Mouse (Mus musculus): Measurements from ENCODE around the gene S100a1. TPM values are rescaled to one million over a fixed set of nuclear protein-coding genes. Genes with fewer than 3 reads are reported as not detected.
A peak's percentile ranks its signal among the peaks of the same experiment; 100 is the strongest.

Gene S100a1
- total RNA-seq, 2 experiments from 2014 or later = 37.5 to 44.2 TPM

GRCm38 (mm10) chr3:90512276-90512675 lies 1.9 kb downstream of the S100a1 start:
- no peak for DNase-seq

- DNase-seq = no peak
Observed at GRCm38 (mm10) chr3:90509747-90510123, 4.5 kb downstream of the S100a1 start.

DNA sequence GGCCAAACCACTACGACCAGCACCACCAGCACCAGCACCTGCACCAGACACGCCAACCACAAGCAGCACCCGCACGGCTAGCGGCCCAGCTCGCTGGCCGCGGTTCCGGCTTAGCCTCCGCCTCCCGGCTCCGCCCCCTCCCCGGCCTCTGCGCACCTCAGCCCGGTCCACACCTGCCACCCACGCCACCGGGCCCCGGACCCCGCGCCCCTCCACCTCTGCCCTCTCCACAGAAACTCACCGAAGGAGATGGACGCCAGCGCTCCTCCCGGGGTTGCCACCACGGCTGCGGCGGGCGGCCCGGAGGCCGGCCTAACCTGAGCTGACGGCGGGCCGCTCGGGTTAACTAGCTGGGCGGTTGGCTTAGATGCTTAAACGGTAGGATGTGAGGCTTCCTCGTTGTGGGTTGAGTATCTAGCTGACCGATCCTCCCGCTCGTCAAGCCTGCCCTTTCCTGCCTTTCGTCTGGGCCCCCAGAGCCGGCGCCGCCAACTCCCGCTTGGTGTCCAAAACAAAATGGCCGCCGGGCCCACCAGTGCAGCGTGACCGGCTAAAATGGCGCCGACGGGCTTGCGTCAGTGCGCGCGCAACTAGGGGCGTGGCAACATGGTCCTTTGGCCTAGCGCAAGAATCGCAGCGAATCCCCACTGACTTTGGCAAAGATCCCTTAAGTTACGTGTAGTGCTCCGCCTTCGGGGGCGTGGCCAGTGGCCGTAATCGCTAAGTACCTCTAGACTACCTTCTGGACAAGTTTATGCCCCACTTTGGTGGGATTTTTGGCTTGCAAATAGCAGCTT lies 5.0 kb downstream of the S100a1 start, which contains the start of gene Chtop:
Gene Chtop (minus strand): TSS at position 549 of the 797 bp plus-strand sequence.
- DNase-seq = peak; percentile 100

GRCm38 (mm10) chr3:90508287-90508949 lies 5.8 kb downstream of the S100a1 start:
- DNase-seq = no peak

DNA sequence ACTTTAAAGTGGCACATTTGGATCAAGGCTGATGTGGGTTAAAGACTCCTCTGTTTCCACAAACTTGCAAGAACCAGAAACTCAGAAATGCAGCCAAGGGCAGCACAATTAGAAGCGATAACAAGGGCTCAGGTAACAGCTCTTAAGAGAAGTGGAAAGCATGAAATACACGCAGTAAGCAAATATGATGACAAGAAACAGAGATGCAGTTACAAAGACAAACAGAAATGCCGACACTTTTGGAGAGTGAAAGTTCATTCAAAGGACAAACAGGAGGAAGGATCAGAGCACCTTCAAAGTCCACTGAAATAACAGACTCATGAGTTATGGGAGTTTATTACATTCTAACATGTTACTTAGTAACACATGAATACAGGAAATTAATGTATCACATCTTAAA lies 7.8 kb downstream of the S100a1 start:
- DNase-seq = no peak

DNA sequence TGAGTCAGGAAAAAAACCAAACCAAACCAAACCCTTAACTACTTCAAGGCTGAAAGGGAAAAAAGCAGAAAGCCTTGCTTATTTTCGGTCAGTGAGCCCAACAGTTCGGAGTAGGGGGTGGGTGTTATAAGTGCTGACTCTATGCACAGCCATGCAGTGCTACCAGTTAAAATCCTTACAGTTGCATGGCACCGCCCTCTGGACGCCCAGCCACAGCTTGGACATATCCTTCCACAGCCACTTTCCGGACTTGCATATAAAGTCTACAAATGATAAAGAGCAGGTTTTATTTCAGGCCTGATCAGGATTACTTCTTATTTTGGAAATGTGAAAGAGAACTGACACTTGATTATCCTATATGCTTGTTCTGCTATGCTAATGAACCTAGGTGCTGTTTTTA lies 9.0 kb downstream of the S100a1 start:
- no peak for DNase-seq

- DNase-seq = no peak
Observed at GRCm38 (mm10) chr3:90503444-90503843, 10.7 kb downstream of the S100a1 start.

DNA sequence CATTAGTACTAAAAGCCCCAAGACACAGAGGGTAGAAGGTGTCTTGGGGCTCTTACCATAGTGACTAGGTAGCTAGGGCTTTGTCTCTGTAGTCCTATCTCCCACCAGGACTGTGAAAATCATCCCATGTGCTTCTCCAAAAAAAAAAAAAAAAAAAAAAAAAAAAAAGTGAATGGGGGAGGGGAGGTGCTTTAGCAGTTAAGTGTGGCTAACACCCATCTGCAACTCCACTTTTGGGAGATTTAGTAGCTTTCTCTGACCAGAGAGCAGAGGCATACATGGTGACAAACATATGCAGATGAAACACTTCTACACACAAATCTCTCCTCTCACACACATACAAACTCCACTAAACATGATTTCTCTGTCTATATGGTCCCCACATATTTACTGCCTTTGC lies 16.6 kb downstream of the S100a1 start:
- DNase-seq = no peak

GRCm38 (mm10) chr3:90495850-90496525 lies 18.2 kb downstream of the S100a1 start:
- no peak for DNase-seq

GRCm38 (mm10) chr3:90493831-90494540 lies 20.2 kb downstream of the S100a1 start:
- DNase-seq = no peak

GRCm38 (mm10) chr3:90491350-90491749 lies 22.8 kb downstream of the S100a1 start:
- no peak for DNase-seq

- DNase-seq = peak; percentile 94
Observed at GRCm38 (mm10) chr3:90490696-90491256, 23.4 kb downstream of the S100a1 start, which contains the start of gene Snapin. Gene Snapin (minus strand): TSS chr3:90491033.

DNA sequence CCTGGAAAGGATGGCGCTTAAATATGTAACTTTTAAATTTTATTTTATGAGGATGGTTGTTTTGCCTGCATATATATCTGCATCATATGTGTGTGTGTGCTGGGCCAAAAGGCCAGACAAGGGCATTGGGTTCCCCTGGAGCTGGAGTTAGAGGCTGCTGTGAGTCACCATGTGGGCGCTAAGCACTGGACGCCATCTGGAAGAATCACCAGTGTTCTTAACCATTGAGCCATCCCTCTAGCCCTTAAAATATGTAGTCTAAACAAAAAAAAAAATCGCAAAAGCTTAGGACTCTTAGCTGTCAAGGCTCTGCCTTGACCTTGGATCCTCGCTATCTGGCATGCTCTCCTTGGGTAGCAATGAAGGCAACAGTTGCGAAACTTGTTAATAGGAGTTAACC lies 25.6 kb downstream of the S100a1 start:
- DNase-seq = no peak

- DNase-seq = no peak
Observed at GRCm38 (mm10) chr3:90486998-90487397, 27.2 kb downstream of the S100a1 start.

GRCm38 (mm10) chr3:90475831-90476611 lies 38.2 kb downstream of the S100a1 start, which contains the start of gene Ilf2:
Gene Ilf2 (plus strand): TSS chr3:90476126.
- DNase-seq = peak; percentile 90

GRCm38 (mm10) chr3:90475151-90475830 lies 38.9 kb downstream of the S100a1 start:
- DNase-seq = no peak

GRCm38 (mm10) chr3:90472213-90472612 lies 42.0 kb downstream of the S100a1 start:
- peak; percentile 26 for DNase-seq

GRCm38 (mm10) chr3:90467618-90468300 lies 46.4 kb downstream of the S100a1 start:
- no peak for DNase-seq

DNA sequence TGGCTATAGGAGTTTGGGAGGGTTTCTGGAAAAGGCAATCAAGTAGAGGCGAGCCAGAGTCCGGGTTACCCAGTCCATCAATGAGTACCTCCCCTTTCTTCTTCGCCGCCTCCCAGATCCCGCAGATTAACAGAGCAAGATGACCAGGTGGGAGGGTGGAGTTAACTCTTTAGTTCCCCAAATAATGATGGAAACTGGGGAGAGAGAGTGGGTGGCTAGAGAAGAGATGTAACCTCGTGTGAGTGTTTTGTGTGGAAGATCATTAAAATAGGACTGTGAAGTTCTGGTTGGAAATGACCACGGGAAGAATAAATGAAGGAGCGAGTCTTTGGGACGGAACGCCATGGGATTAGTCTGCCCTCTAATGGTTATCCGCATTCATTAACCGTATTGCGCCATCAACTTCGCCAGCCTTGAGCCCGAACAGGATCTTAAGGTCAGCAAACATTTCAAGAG lies 47.9 kb downstream of the S100a1 start:
- peak; percentile 42 for DNase-seq
